Comparison of ENCODE assay signal across 9 mouse cellular contexts in genomic region chr11:117878892-117879291, GRCm38 (mm10). TPM values are rescaled to one million over a fixed set of nuclear protein-coding genes. Genes with fewer than 3 reads are reported as not detected.
DNase-seq lines count a peak whose midpoint lies in the region; ATAC-seq and TF ChIP-seq lines count a peak whose summit lies in the region.
"Had no signal": no experiment of that assay in that cellular context is flagged by ENCODE, and none has a peak within 500 bp of the region (broad histone marks: within the 10 kb centered on the region; RNA-seq: fewer than 3 reads in every experiment).

No protein-coding gene starts in this region.

- no peak overlapping the region for H3K4me3 ChIP-seq in intestine, postnatal 0 days (ENCODE audit: low read depth, low read length)
- no peak overlapping the region for H3K4me3 ChIP-seq in stomach, embryonic 14.5 days (ENCODE audit: low read depth, low read length)
- no peak overlapping the region for H3K4me3 ChIP-seq in cerebellum, adult 2 months (replicated peaks; ENCODE audit: insufficient read depth, low read depth, low read length)

- no peaks in the 10 kb centered on the region for H3K27me3 ChIP-seq in intestine, postnatal 0 days (replicated peaks; ENCODE audit: control insufficient read depth, insufficient read depth, low read length)
- no peaks in the 10 kb centered on the region for H3K27me3 ChIP-seq in stomach, embryonic 14.5 days (ENCODE audit: control insufficient read depth, insufficient read depth, low read length)
- no peaks in the 10 kb centered on the region for H3K27me3 ChIP-seq in cerebellum, adult 2 months (ENCODE audit: control insufficient read depth, insufficient read depth, low read length)

- no peaks in the 10 kb centered on the region for H3K9me3 ChIP-seq in intestine, postnatal 0 days (ENCODE audit: control insufficient read depth)
- no peaks in the 10 kb centered on the region for H3K9me3 ChIP-seq in stomach, embryonic 14.5 days (ENCODE audit: control insufficient read depth, low read depth, low read length)

- 44% methylated on average over 8 of the region's 8 CpGs for WGBS in intestine, postnatal 0 days
- WGBS in stomach, embryonic 14.5 days = 20% methylated on average over 8 of the region's 8 CpGs
- WGBS in cerebellum, adult 2 months = 32% methylated on average over 8 of the region's 8 CpGs

- DNase-seq in cerebellum, postnatal 14 days = peak; percentile 29 to 46
- no peak for DNase-seq in cerebellum, adult 11-12 months
- peak; percentile 48 for DNase-seq in retina, postnatal 1 day
- DNase-seq in retina, embryonic 14.5 days (ENCODE audit: low spot score) = no peak
- no peak for DNase-seq in gastrocnemius, adult 18-20 months (ENCODE audit: low spot score)
- DNase-seq in cerebellum, adult 2 months = no peak
- DNase-seq: embryo, embryonic 11 days had no signal

- TF ChIP-seq POLR2A in cerebellum, adult 2 months (IDR thresholded peaks at IDR 0.05; ENCODE audit: borderline replicate concordance, insufficient read depth, low read length) = no peak

- no peaks in the 10 kb centered on the region for H3K36me3 ChIP-seq in intestine, postnatal 0 days (ENCODE audit: control insufficient read depth, insufficient read depth)
- H3K36me3 ChIP-seq in stomach, embryonic 14.5 days (ENCODE audit: control insufficient read depth, insufficient read depth, low read length) = no peaks in the 10 kb centered on the region

- H3K4me1 ChIP-seq in intestine, postnatal 0 days (replicated peaks; ENCODE audit: control insufficient read depth, insufficient read depth, low read length) = peaks cover 24% of the 10 kb centered on the region
- H3K4me1 ChIP-seq in stomach, embryonic 14.5 days (ENCODE audit: control insufficient read depth, insufficient read depth, low read length) = peaks cover 39% of the 10 kb centered on the region
- peaks cover 39% of the 10 kb centered on the region for H3K4me1 ChIP-seq in cerebellum, adult 2 months (ENCODE audit: control insufficient read depth, insufficient read depth, low read length)

- no peak for ATAC-seq in intestine, postnatal 0 days
- ATAC-seq in stomach, embryonic 14.5 days (ENCODE audit: insufficient number of reproducible peaks, insufficient read depth, low FRiP score, low read depth) = no peak

- H3K4me2 ChIP-seq in intestine, postnatal 0 days (replicated peaks; ENCODE audit: low read depth) = peak overlapping the region; percentile 27
- peak overlapping the region; percentile 16; the same call in 1 of the 2 replicates for H3K4me2 ChIP-seq in stomach, embryonic 14.5 days (replicated peaks; ENCODE audit: low read depth, low read length)

- peak overlapping the region; percentile 61 for H3K27ac ChIP-seq in intestine, postnatal 0 days (ENCODE audit: low read depth, low read length)
- H3K27ac ChIP-seq in stomach, embryonic 14.5 days (ENCODE audit: low read length) = peak overlapping the region; percentile 48; the same call in 1 of the 2 replicates
- H3K27ac ChIP-seq in cerebellum, adult 2 months (ENCODE audit: insufficient read depth, low read length) = no peak overlapping the region

- no peak for TF ChIP-seq CTCF in intestine, postnatal 0 days (IDR thresholded peaks at IDR 0.05; ENCODE audit: low read depth)
- no peak for TF ChIP-seq CTCF in cerebellum, adult 2 months (IDR thresholded peaks at IDR 0.05; ENCODE audit: borderline replicate concordance, insufficient read depth, low read depth, low read length)

- H3K9ac ChIP-seq in intestine, postnatal 0 days (ENCODE audit: low read depth, low read length) = no peak overlapping the region
- H3K9ac ChIP-seq in stomach, embryonic 14.5 days (replicated peaks; ENCODE audit: low read depth, low read length) = no peak overlapping the region

RNA-seq across cellular contexts. Expression of gene Tha1, which starts 5.6 kb away (rescaled TPM):
- polyA plus RNA-seq in intestine, postnatal 0 days (2015; fragmentation: Nextera tagmentation; extraction: Ambion mirVana) = 15.8 and 16.4 TPM in 2 replicates
- polyA plus RNA-seq in stomach, embryonic 14.5 days (2014; fragmentation: Nextera tagmentation; extraction: Ambion mirVana) = 5.8 and 6.4 TPM in 2 replicates
- 1 to 10 TPM; 3.6 to 4.3 TPM for total RNA-seq in gastrocnemius, adult 18-20 months (2021)
- 11.5 and 12.4 TPM in 2 replicates for polyA plus RNA-seq in cerebellum, adult 2 months (2012; rRNA removed)

RNA-seq across cellular contexts. Expression of gene Tmem235, which starts 18.3 kb away (rescaled TPM):
- not detected in 2 replicates for polyA plus RNA-seq in intestine, postnatal 0 days (2015; fragmentation: Nextera tagmentation; extraction: Ambion mirVana)
- polyA plus RNA-seq in stomach, embryonic 14.5 days (2014; fragmentation: Nextera tagmentation; extraction: Ambion mirVana) = not detected in 2 replicates
- not detected for total RNA-seq in gastrocnemius, adult 18-20 months (2021)
- polyA plus RNA-seq in cerebellum, adult 2 months (2012; rRNA removed) = 0.10 and 0.16 TPM in 2 replicates

RNA-seq across cellular contexts. Expression of gene Birc5, which starts 29.8 kb away (rescaled TPM):
- polyA plus RNA-seq in intestine, postnatal 0 days (2015; fragmentation: Nextera tagmentation; extraction: Ambion mirVana) = 84.0 and 86.0 TPM in 2 replicates
- polyA plus RNA-seq in stomach, embryonic 14.5 days (2014; fragmentation: Nextera tagmentation; extraction: Ambion mirVana) = 287 and 307 TPM in 2 replicates
- total RNA-seq in gastrocnemius, adult 18-20 months (2021) = not detected
- polyA plus RNA-seq in cerebellum, adult 2 months (2012; rRNA removed) = 0.86 and 1.2 TPM in 2 replicates

RNA-seq across cellular contexts. Expression of gene Tk1, which starts 53.0 kb away (rescaled TPM):
- polyA plus RNA-seq in intestine, postnatal 0 days (2015; fragmentation: Nextera tagmentation; extraction: Ambion mirVana) = 36.3 and 44.8 TPM in 2 replicates
- 133 and 149 TPM in 2 replicates for polyA plus RNA-seq in stomach, embryonic 14.5 days (2014; fragmentation: Nextera tagmentation; extraction: Ambion mirVana)
- total RNA-seq in gastrocnemius, adult 18-20 months (2021) = 1 to 10 TPM; 3.0 to 4.7 TPM
- 0.78 and 1.2 TPM in 2 replicates for polyA plus RNA-seq in cerebellum, adult 2 months (2012; rRNA removed)

RNA-seq across cellular contexts. Expression of gene Afmid, which starts 53.2 kb away (rescaled TPM):
- 7.0 and 9.2 TPM in 2 replicates for polyA plus RNA-seq in intestine, postnatal 0 days (2015; fragmentation: Nextera tagmentation; extraction: Ambion mirVana)
- polyA plus RNA-seq in stomach, embryonic 14.5 days (2014; fragmentation: Nextera tagmentation; extraction: Ambion mirVana) = 6.4 and 7.1 TPM in 2 replicates
- 1 to 10 TPM; 2.8 to 4.5 TPM for total RNA-seq in gastrocnemius, adult 18-20 months (2021)
- 3.4 and 3.8 TPM in 2 replicates for polyA plus RNA-seq in cerebellum, adult 2 months (2012; rRNA removed)

Comparison
In these comparisons a context has a peak if more than half of its experiments do, and no peak if none do; other contexts are left out.
1. DNase-seq: peak in cerebellum, postnatal 14 days (2 of 2) and retina, postnatal 1 day (single experiment); none in cerebellum, adult 11-12 months (single experiment), retina, embryonic 14.5 days (single experiment), gastrocnemius, adult 18-20 months (single experiment) and cerebellum, adult 2 months (0 of 2).
2. RNA of gene Birc5, which starts 29.8 kb away (polyA plus RNA-seq): 287 to 307 TPM in stomach, embryonic 14.5 days and 84.0 to 86.0 TPM in intestine, postnatal 0 days; 0.86 to 1.2 TPM in cerebellum, adult 2 months; every median in the first group is over 10 times any median in the second.